Mouse (Mus musculus) gastrocnemius, postnatal 36 days (tissue): ENCODE measurements at regions not wholly inside any gene's neighbourhood (a gene's known extent, or its start where the extent isn't known, plus 50 kb on each side); places are given as distances from the start of the nearest gene placed in this dataset.

Experiments
- DNase-seq, 2 experiments: peaks; one replicate each; pipeline ENCODE4 v3.0.0; 2022
- intact Hi-C: fragments of 180-260 bp; cut with DNase I; formaldehyde crosslinking; loops from one replicate; pipeline ENCODE4 v1.15.1; 2025

DNA sequence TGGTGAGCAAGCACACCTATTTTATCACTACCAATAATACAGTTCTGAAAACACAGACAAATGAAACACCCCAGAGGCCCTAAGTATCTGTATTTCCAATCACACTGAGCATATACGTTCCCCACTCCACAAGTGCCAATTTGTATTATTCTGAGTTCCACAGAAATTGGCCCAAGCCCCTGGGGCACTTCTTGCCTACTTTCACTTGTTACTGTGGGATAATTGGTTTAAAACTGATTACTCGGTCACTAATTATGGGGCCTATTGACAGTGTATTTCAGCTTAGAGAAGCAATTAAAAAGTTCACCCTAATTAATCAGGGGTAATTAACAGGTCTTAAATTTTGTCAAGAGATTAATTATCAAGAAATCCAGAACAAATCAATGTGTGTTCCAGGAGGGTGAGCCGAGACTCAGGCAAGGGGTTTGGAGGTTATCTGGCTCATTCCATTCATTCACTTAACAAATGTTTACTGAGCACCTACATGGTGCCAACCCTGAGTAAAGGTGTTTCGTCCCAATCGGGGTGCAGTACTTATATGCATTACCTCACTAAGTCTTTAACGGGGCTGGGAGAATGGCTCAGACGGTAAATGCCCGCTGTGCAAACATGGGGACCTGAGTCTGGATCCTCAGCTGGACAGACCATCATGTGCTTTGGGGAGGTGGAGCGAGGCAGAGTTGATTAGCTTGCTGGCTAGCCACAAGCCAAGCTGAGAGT is 56.1 kb upstream of the Hs3st2 start:
- no peak for DNase-seq
- intact Hi-C loops: no loop called here

DNA sequence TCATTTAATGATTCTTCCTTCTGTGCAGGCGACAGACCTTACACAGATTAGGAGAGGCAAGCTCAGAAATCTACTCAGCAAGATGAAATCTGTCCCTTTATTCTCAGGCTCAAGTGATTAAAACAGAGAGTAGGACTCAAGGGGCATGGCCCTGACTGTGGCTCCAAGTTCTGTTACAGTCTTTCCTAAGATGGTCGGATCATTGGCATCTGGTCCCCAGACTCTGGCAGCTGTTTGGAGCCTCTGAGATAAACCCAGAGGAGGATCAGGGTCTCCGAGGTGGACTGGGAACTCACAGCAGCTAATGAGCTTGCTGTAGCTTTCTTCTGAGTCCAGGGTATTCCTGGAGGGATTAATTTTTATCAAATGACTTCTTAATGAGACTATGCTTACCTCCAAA is 51.7 kb upstream of the Hs3st2 start:
- intact Hi-C loops: no loop called here
- DNase-seq: no peak
